Mouse (Mus musculus): ENCODE measurements around the gene Strn3. TPM values are rescaled to one million over a fixed set of nuclear protein-coding genes. Genes with fewer than 3 reads are reported as not detected.
"Not testable (repeated sequence)": the region's sequence is repeated elsewhere in the genome, so short reads cannot be mapped to it uniquely, and the experiment has no call there.

Strn3 gene
- polyA plus RNA-seq, 1 experiment from 2014 or later = 32.8 TPM

DNA sequence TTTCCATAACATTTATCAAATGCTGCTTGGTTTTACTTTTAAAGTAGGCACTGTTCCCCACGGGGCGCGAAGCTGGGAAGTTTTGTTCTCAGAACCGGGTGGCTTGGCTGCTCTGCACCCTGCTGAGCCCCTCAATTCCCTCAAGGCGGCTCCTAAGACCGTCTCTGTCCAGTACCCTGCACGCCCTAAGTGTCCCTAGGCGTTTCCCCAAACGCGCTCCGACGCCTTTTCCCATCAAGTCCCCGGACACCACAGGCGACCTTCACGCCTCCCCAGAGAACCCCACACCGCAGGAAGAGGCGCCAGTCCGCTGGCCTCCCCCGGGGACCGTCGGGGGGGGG, 98.8 kb downstream of the Strn3 start:
- no peaks in the 10 kb centered on the region for H3K9me3 ChIP-seq
- no peak overlapping the region for H3K27ac ChIP-seq
- under 1% methylated on average over 18 of the region's 21 CpGs for WGBS
- H3K4me2 ChIP-seq (replicated peaks) = peak overlapping the region; percentile 100
- peak overlapping the region; percentile 59 for H3K4me3 ChIP-seq (replicated peaks)
- ATAC-seq = no peak; the same call in 1 of the 2 replicates
- peak overlapping the region; percentile 39; the same call in 1 of the 2 replicates for H3K9ac ChIP-seq
- H3K36me3 ChIP-seq = no peaks in the 10 kb centered on the region
- peaks cover 32% of the 10 kb centered on the region for H3K27me3 ChIP-seq (replicated peaks)
- H3K4me1 ChIP-seq (replicated peaks) = peaks cover 15% of the 10 kb centered on the region

- Histone ChIP-seq H3K9ac (no peak overlapping the region), H3K36me3 (no peaks in the 10 kb centered on the region), H3K9me3 (no peaks in the 10 kb centered on the region), H3K4me2 (replicated peaks) (no peak overlapping the region), H3K4me1 (replicated peaks) (peaks cover 15% of the 10 kb centered on the region), H3K4me3 (replicated peaks) (no peak overlapping the region), H3K27ac (no peak overlapping the region), H3K27me3 (replicated peaks) (peaks cover 32% of the 10 kb centered on the region)
- 69% methylated on average over 8 of the region's 8 CpGs for WGBS
- no peak for ATAC-seq
These were observed 99.8 kb downstream of the Strn3 start for GRCm38 (mm10) chr12:51591921-51592320.

DNA sequence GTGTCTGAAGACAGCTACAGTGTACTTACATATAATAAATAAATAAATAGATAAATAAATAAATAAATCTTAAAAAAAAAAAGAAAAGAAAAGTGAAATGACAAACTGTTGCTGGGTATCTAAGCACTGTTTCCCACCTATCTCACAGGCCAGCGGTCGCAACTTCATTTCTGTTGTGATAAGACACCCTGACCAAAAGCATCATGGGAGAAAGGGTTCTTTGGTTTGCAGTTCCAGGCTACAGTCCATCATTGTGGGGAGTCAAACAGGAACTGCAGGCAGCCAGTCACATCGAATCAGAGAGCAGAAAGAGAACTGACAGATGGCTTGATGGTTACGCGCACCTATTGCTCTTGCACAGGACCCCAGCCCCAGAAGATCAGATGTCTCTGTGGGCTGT, 102.4 kb downstream of the Strn3 start:
- 86% methylated on average over 5 of the region's 5 CpGs for WGBS
- Histone ChIP-seq H3K9me3 (no peaks in the 10 kb centered on the region), H3K4me3 (replicated peaks) (no peak overlapping the region), H3K4me1 (replicated peaks) (peaks cover 15% of the 10 kb centered on the region), H3K4me2 (replicated peaks) (no peak overlapping the region), H3K9ac (no peak overlapping the region), H3K27ac (no peak overlapping the region), H3K36me3 (no peaks in the 10 kb centered on the region), H3K27me3 (replicated peaks) (peaks cover 23% of the 10 kb centered on the region)
- no peak for ATAC-seq

DNA sequence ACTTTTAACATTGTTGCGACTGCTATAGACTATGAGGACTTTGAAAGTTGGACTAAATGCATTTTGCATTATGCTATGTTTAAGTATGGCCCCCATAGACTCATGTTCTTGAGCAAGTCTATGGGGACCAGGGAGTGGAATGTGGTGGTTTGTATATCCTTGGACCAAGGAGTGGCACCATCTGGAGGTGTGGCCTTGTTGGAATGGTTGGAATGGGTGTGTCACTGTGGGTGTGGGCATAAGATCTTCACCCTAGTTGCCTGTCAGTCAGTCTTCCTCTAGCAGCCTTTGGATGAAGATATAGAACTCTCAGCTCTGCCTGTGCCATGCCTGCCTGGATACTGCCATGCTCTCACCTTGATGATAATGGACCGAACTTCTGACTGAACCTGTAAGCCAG, 113.9 kb downstream of the Strn3 start:
- H3K4me2 ChIP-seq (replicated peaks); H3K9ac ChIP-seq; H3K27ac ChIP-seq; ATAC-seq; H3K9me3 ChIP-seq; H3K4me1 ChIP-seq (replicated peaks); H3K4me3 ChIP-seq (replicated peaks); H3K27me3 ChIP-seq (replicated peaks); H3K36me3 ChIP-seq: not testable (repeated sequence)
- 87% methylated on average over 2 of the region's 2 CpGs for WGBS

DNA sequence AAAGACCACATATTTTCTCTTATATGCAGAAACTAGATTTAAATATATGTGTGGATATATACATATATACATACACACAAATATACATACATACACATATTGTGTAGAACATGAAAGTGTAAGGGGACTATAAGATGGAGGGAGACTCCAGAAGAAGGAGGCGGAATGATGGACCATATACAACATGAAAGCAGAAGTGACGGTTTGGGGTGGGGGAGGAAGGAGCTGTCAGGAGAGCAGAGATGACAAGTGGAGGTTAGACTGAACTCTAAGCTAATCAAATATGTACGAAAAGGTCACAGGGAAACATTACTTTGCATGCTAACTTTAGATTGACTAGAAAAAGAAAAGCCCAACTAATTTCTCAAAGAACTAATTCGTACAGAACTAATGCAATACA, 119.0 kb downstream of the Strn3 start:
- H3K9ac ChIP-seq = no peak overlapping the region
- no peaks in the 10 kb centered on the region for H3K9me3 ChIP-seq
- 83% methylated on average over 4 of the region's 4 CpGs for whole genome bisulfite sequencing
- no peak overlapping the region for H3K4me3 ChIP-seq (replicated peaks)
- ATAC-seq = no peak
- H3K36me3 ChIP-seq = no peaks in the 10 kb centered on the region
- no peaks in the 10 kb centered on the region for H3K27me3 ChIP-seq (replicated peaks)
- no peak overlapping the region for H3K4me2 ChIP-seq (replicated peaks)
- no peak overlapping the region for H3K27ac ChIP-seq
- no peaks in the 10 kb centered on the region for H3K4me1 ChIP-seq (replicated peaks)

DNA sequence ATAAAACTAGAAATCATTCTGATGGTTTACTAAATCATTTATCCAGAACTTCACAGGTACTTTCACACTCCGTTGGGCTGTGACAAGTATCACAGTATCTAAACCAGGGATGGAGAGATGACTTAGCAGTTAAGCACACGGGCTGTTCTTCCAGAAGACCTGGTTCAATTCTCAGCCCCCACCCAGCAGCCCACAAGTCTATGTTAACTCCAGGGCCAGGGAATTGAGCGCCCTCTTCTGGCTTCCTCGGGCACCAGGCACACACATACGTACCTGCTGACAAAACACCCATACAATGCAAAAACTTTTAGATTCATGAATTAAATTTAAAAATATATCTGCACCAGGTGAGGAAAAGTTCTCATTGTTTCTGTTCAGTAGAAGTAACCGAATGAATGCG, 121.8 kb downstream of the Strn3 start:
- 67% methylated on average over 7 of the region's 7 CpGs for WGBS
- Histone ChIP-seq H3K36me3 (no peaks in the 10 kb centered on the region), H3K9ac (no peak overlapping the region), H3K4me3 (replicated peaks) (no peak overlapping the region), H3K4me1 (replicated peaks) (no peaks in the 10 kb centered on the region), H3K4me2 (replicated peaks) (no peak overlapping the region), H3K9me3 (0 out of 2 replicates have a peak, but pooled peaks cover 3% of the 10 kb centered on the region), H3K27me3 (replicated peaks) (no peaks in the 10 kb centered on the region), H3K27ac (no peak overlapping the region)
- ATAC-seq = no peak

GRCm38 (mm10) chr12:51569472-51569871, 122.2 kb downstream of the Strn3 start:
- 78% methylated on average over 8 of the region's 8 CpGs for WGBS
- no peaks in the 10 kb centered on the region for H3K27me3 ChIP-seq (replicated peaks)

DNA sequence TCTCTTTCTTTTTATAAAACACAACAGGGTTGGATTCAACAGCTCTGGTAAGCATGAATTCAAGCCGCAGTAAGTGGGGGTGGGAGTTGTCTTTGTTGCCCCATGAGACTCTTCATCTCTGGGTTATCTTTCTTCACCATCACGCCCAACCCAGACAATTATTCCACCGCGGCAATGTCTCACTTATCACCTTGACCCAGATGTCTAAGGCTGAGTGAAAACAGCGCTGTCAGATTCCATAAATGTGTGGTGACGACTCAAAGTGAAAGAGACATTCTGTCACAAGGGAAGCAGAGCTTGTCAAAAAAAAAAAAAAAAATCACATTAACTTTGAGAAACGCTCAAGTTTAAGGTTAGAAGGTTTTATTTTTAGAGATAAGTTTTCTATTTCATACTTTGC, 124.5 kb downstream of the Strn3 start:
- Histone ChIP-seq H3K9ac (no peak overlapping the region), H3K4me3 (replicated peaks) (no peak overlapping the region), H3K27ac (no peak overlapping the region), H3K4me1 (replicated peaks) (no peaks in the 10 kb centered on the region), H3K9me3 (0 out of 2 replicates have a peak, but pooled peaks cover 3% of the 10 kb centered on the region), H3K4me2 (replicated peaks) (no peak overlapping the region), H3K27me3 (replicated peaks) (no peaks in the 10 kb centered on the region), H3K36me3 (no peaks in the 10 kb centered on the region)
- 84% methylated on average over 7 of the region's 7 CpGs for WGBS
- no peak for ATAC-seq

More at GRCm38 (mm10) chr12:51569472-51569871, 122.2 kb downstream of the Strn3 start:
- ATAC-seq = no peak
- no peaks in the 10 kb centered on the region for H3K4me1 ChIP-seq (replicated peaks)
- no peak overlapping the region for H3K27ac ChIP-seq
- H3K9ac ChIP-seq = no peak overlapping the region
- no peak overlapping the region for H3K4me2 ChIP-seq (replicated peaks)
- H3K9me3 ChIP-seq = 0 out of 2 replicates have a peak, but pooled peaks cover 3% of the 10 kb centered on the region
- no peaks in the 10 kb centered on the region for H3K36me3 ChIP-seq
- no peak overlapping the region for H3K4me3 ChIP-seq (replicated peaks)

DNA sequence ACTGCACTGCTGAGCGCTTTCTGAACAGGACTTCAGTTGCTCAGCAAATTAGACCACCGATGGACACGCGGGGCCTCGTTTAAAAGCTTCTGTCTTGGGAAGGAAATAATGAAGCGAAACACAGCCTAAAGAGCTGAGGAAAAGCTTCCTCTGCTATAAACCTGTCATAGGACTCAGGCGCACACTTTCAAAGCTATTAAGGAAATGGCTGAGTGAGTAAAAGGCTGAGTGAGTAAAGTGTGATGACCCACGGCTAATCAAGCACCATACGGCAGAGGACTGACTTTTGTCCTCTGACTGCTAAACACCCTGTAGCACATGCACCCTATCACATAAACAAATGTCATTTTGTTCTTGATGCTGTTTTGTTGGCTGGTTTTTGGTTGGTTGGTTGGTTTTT, 130.3 kb downstream of the Strn3 start:
- Histone ChIP-seq H3K9me3 (0 out of 2 replicates have a peak, but pooled peaks cover 3% of the 10 kb centered on the region), H3K4me1 (replicated peaks) (no peaks in the 10 kb centered on the region), H3K4me2 (replicated peaks) (no peak overlapping the region), H3K9ac (no peak overlapping the region), H3K4me3 (replicated peaks) (no peak overlapping the region), H3K36me3 (no peaks in the 10 kb centered on the region), H3K27me3 (replicated peaks) (no peaks in the 10 kb centered on the region), H3K27ac (no peak overlapping the region)
- 61% methylated on average over 9 of the region's 9 CpGs for WGBS
- ATAC-seq = no peak

Other genes with a start within 250 kb of the Strn3 start
- 0.89 and 0.93 TPM in 2 replicates for gene Coch, start 98.6 kb downstream of the Strn3 start, polyA plus RNA-seq (2015; fragmentation: Nextera tagmentation; extraction: Ambion mirVana)
- 26.9 and 28.0 TPM in 2 replicates for gene Ap4s1, start 864 bp downstream of the Strn3 start, polyA plus RNA-seq (2015; fragmentation: Nextera tagmentation; extraction: Ambion mirVana)
- 31.1 and 32.2 TPM in 2 replicates for gene Hectd1, start 137.6 kb upstream of the Strn3 start, polyA plus RNA-seq (2015; fragmentation: Nextera tagmentation; extraction: Ambion mirVana)